Mouse (Mus musculus) MN1 (cell line): ENCODE results near the gene Sh3glb1.
A peak's percentile ranks its signal among the peaks of the same experiment; 100 is the strongest.

Source experiments
- DNase-seq: peaks from one replicate; pipeline ENCODE4 v3.0.0-alpha.2; 2016; ENCODE audit warnings: low spot score

The Sh3glb1 gene

GRCm38 (mm10) chr3:144715033-144715432 is 5.1 kb downstream of the Sh3glb1 start:
- no peak for DNase-seq

GRCm38 (mm10) chr3:144714606-144715005 is 5.5 kb downstream of the Sh3glb1 start:
- no peak for DNase-seq

GRCm38 (mm10) chr3:144714126-144714525 is 6.0 kb downstream of the Sh3glb1 start:
- no peak for DNase-seq

- no peak for DNase-seq
These were observed 8.4 kb downstream of the Sh3glb1 start for GRCm38 (mm10) chr3:144711607-144712206.

DNA sequence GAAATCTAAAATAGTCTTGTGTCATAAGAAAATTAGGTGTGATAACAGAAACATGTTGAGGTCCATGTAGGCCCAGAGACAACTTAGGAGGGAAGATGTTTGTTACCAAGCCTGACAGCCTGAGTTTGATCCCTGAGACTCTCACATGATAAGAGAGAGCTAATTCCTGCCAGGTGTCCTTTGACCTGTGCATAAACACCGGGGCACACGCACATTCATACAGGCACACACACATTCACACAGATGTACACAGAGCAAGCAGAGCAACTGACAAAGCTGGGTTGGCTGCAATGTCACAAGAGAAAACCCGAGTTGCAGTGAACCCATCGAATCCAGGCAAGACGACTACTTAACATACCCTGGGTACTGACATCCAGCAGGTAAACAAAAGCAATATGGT is 11.5 kb downstream of the Sh3glb1 start:
- DNase-seq = no peak

DNA sequence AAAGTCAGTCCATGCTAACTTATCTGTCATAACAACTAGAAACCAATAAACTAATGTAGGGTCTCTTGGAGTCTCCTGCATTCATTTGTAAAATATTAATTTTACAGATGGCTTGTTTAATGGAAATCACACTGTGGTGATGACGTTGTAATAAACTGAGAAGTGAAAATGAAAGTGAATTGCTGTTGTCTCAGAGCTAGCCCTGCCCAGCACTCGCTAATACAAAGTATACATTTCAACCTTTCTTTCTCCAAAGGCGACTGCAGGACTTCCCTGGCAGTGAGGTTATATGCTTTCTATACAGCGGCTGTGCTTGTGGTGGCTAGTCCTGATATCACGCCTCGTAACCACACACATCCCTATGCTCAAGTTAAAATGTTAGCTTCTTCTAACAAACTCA is 16.2 kb downstream of the Sh3glb1 start:
- no peak for DNase-seq

DNA sequence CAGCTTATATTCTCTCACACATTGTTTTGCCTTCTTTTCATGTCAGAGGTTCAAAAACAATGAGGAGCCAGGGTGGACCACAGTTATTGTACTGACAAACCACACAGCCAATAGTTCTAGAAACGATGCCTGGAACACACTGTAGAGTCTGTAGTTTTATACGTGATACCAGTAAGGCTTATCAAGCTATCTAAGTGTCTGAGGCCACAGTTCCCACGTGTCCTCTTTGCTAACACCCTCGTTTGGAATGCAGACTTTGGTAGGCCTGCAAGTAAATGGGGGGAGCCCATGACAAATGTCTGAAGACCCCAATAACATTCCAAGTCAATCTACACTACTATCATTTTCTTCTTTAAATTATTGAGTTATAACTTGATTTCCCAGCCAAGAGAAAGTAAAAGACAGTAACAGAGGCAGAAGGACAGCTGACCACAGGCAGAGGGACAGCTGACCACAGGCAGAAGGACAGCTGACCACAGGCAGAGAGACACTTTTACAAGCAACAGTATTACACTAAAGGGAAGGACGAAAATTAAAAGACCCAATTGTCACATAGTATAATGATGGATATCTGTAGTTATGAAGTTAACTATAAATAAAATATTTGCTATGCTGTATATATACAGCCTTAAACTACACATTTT is 21.2 kb downstream of the Sh3glb1 start:
- no peak for DNase-seq

DNA sequence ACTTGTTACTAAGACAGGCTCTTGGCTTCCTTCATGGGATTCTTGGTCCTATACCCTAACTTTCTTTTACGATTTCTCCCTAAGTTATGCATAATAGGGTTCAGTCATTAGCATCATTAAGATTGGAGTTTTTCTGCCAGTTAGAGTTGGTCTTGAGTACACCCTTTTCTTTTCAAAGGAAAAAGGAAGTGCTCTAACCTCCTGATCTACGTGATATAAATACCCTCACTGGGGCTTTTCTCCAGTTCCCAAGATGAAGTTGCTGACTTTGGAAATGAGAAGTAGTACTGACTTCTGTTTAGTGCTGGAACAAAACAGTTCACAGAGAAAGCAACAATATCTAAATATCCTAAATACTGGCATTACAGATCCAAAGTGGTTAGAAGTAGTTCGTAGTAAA is 22.2 kb downstream of the Sh3glb1 start:
- DNase-seq = no peak

DNA sequence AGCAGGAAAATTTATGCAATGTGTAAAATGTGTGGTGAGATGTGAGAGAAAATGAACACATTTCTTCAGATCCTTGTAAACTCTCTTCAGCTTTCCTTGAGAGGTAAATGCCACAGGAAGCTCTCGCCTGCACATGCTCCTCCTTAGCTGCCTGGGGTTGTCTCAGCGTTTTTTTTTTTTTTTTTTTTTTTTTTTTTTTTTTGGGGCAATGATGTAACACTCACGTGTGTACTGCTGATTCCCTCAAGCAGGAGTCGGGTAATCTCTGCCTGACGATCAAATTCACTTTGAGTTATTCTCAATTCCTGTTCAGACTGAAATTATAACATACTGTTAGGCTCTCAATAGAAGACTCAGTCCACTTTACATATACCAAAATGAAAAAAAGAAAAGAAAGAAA is 23.0 kb downstream of the Sh3glb1 start:
- DNase-seq = no peak

DNA sequence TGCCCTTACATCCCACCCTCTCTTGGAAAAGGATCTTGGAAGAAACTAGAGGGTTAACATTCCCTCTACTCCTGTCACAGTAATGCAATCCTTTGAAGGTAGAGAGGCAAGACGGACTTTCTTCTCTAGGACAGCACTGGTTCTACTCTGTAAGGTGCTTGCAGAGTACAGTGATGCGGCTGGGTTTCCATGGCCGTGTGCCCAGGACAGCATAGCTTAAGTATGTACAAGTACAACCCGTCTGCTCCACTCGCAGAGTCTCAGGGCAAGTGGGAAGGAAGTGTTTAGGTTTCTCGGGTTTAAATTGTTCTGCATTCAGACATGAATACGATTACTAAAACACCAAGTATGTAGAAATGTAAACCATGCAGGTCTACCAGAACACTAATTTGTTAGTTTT is 25.2 kb downstream of the Sh3glb1 start:
- no peak for DNase-seq

- no peak for DNase-seq
These were observed 26.1 kb downstream of the Sh3glb1 start for GRCm38 (mm10) chr3:144694040-144694439.

- peak; percentile 67 for DNase-seq
These were observed 28.1 kb downstream of the Sh3glb1 start for GRCm38 (mm10) chr3:144692052-144692451.

DNA sequence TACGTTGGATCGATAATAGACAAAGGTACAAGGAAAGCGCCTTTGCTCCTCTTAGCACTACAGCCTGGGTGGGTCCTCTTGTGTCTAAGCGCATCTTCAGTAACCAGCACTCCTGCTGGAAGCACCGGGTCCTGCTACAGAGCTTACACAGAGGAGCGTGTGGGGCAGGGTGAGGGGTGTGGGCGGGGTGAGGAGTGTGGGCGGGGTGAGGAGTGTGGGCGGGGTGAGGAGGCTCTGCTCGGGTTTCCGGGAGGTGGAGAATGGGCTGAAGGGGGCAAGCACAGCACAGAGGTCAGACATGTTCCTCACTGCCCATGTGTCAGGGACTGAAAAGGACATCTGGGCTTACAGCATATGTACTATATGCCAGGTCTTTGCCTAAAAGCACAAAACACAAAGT is 30.9 kb downstream of the Sh3glb1 start:
- DNase-seq = peak; percentile 31

- DNase-seq = no peak
These were observed 31.9 kb downstream of the Sh3glb1 start for GRCm38 (mm10) chr3:144688284-144688683.

DNA sequence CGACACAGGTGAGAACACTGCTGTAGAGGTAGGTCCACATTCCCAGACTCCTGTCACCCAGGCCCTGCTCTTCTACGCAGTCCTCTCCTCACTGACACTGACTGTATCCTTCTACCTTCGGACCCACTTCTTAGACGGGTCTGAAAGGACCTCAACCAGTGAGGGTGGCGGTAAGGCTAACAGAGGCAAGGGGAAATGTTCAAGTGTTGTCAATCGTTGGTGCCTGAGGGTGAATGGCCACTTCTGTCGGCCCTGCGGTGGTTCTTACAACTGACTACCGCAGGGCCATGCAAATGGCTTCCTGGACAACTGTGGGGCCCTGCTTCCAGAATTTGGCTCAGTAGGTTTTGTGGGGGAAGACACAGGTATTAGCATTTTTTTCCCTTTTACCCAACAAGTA is 32.5 kb downstream of the Sh3glb1 start:
- DNase-seq = no peak

DNA sequence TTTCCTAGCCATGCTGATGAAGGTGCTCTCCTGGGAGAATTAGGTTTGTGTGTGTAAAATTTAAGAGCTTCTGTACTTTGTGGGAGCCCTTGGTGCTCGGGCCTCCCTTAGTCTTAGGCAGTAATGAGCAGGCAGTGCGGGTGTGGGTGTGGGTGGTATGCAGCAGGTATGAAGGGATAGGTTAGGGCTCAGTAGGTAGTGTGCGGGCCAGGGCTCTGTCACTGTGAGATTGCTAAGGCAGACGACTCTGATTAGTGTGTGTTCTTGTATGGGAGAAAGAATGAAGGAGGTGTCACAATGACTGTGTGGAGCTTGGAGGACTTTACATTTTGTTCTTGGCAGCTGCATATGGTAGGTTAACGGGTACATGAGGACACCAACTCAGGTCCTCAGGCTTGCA is 34.0 kb downstream of the Sh3glb1 start:
- DNase-seq = no peak

- no peak for DNase-seq
These were observed 36.9 kb downstream of the Sh3glb1 start for GRCm38 (mm10) chr3:144683136-144683814.

DNA sequence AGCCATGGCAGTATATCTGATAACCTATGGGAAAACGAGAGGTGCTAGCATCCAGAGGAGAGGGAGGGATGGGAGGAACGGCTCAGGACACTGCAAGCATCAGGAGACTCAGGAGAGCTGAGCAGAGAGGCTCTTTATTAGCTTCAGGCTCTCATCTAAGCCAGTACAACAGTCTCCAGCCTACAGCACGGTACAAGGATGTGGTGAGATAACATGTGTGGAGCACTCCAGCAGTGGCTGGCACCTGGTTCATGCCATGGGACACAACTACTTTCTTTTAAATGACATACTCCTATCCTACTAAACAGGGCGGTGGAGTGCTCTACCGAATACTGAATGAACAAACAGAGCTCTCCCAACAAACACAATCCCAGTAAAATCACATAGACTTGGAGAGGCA is 38.6 kb downstream of the Sh3glb1 start:
- DNase-seq = no peak

DNA sequence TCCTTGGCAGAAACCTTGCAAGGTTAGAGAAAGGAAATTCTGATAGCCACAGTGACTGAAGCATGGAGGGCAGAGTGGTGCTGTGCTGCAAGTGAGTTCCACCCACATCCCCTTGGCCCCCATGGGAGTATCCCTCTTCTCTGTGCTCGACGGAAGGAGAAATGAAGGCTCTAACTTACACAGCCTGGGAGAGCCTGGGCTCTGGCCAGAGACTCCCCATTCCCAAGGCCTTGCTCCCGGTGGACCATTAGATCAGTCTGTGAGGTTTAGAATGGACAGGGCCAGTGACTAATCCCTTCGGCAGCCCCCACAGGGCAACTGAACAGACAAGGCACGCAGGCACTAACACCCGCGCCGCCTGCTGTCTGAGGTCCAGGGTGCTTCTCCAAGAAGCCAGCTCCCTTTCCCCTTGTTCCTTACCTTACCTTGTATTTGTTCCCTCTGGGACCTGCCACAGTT is 40.4 kb downstream of the Sh3glb1 start:
- no peak for DNase-seq

DNA sequence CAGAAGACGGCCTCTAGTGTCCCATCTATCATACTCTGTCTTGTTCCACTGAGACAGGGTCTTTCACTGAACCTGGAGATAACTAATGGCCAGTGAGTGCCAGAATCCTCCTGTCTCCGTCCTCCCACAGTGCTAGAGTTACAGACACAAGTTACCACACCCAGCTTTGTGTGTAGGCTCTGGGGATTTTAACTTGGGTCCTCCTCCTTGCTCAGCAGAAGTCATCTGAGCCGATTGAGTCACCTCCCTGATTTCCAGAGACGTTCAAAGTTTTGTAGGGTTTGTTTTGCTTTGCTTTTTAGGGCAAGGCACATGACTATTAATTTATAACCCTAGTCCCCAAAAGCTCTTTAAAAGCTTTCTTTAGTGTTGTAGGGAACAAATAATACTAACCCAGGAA is 41.0 kb downstream of the Sh3glb1 start:
- DNase-seq = no peak

DNA sequence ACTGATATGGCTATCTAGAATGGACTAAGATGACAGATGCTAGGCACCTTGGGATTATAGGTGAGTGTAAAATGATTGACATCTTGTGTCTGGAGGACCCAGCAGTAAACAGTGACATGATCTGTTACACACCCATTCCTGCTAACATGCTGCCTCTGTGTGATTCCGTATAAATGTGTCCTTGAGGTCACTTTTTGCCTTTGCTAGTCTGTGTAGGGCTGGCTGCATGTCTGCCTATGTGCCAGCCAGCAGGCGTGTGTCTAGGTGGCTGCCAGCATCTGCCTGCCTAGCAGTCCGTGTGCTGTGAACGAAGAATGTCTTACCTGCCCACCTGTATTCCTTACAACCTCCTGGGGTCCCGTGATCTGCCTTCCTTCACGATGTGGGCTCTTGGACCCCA is 42.4 kb downstream of the Sh3glb1 start:
- no peak for DNase-seq

DNA sequence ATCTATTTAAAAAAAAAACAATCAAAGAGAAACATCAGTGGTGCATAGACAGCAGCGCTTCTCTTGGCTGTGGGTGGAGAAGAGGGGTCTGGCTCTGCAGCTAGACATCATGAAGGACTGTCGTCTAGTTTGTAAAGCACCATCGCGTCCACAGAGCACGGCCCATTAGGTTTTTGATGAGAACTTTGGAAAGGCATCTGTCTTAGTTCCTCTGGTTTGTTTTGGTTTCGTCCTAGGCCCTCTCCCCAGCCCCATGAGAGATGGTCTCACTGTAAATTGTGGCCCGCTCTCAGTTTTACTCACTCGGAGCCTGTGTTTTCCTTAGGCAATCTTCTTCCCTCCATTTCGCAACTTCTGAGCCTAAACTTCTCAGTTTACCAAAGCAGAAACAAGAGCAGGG is 43.9 kb downstream of the Sh3glb1 start:
- no peak for DNase-seq

GRCm38 (mm10) chr3:144672016-144672415 is 48.1 kb downstream of the Sh3glb1 start:
- no peak for DNase-seq
